Comparison of ENCODE assay signal across 27 mouse cellular contexts in the genomic region with DNA sequence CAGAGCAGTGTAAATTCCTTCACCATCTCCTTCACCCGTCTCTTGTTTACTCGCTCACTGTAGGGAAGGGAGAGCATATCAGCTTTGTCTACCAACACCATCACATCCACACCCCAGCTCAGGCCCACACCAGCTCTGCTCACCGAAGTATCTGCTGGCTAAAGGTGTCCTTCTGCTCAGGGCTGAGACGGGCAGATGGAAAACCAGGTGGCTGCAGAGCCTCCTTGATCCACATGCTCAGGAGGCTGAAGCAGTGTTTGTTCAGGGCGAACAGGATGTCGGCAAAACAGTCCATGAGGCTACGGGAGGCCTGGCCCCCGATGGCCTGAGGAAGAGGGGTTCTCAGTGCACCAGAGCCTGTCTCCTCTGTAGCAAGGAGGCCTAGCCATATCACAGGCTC. TPM values are rescaled to one million over a fixed set of nuclear protein-coding genes. Genes with fewer than 3 reads are reported as not detected.
"Had no signal": no experiment of that assay in that cellular context is flagged by ENCODE, and none has a peak within 500 bp of the region (broad histone marks: within the 10 kb centered on the region; RNA-seq: fewer than 3 reads in every experiment).

No protein-coding gene starts in this region.

- H3K4me3 ChIP-seq: heart, adult 2 months; heart, embryonic 13.5 days; heart, embryonic 15.5 days; hindbrain, embryonic 13.5 days; hindbrain, embryonic 15.5 days; kidney, embryonic 15.5 days; limb, embryonic 10.5 days; limb, embryonic 12.5 days; liver, embryonic 13.5 days; liver, embryonic 15.5 days had no signal

- H3K27me3 ChIP-seq: heart, embryonic 13.5 days; heart, embryonic 15.5 days; hindbrain, embryonic 13.5 days; hindbrain, embryonic 15.5 days; kidney, embryonic 15.5 days; limb, embryonic 12.5 days; liver, embryonic 13.5 days; liver, embryonic 15.5 days had no signal

- DNase-seq: gastrocnemius, postnatal 14 days; gastrocnemius, postnatal 36 days; heart, adult 2 months; heart, postnatal 14 days; heart, postnatal 36 days; kidney, adult 11 months; kidney, adult 2 months; kidney, adult 9 months; kidney, postnatal 14 days; kidney, postnatal 36 days; layer of hippocampus, adult 9-11 months; layer of hippocampus, postnatal 36 days; liver; liver, embryonic 13.5 days; liver, postnatal 0 days had no signal

- H3K27ac ChIP-seq: heart, adult 2 months; heart, embryonic 13.5 days; heart, embryonic 15.5 days; hindbrain, embryonic 13.5 days; hindbrain, embryonic 15.5 days; hindbrain, postnatal 0 days; kidney, embryonic 15.5 days; kidney, postnatal 0 days; limb, embryonic 10.5 days; limb, embryonic 12.5 days; liver, embryonic 13.5 days; liver, embryonic 15.5 days had no signal

- ATAC-seq: hindbrain, postnatal 0 days; intestine, embryonic 16.5 days; liver, postnatal 0 days had no signal

RNA-seq across cellular contexts. Expression of a gene that starts 11.3 kb away (rescaled TPM):
- total RNA-seq: hematopoietic stem cell, adult 5-6 weeks had no signal

RNA-seq across cellular contexts. Expression of a gene that starts 22.2 kb away (rescaled TPM):
- total RNA-seq: hematopoietic stem cell, adult 5-6 weeks had no signal
